Mouse (Mus musculus): ENCODE data around the gene Foxred2.

DNA sequence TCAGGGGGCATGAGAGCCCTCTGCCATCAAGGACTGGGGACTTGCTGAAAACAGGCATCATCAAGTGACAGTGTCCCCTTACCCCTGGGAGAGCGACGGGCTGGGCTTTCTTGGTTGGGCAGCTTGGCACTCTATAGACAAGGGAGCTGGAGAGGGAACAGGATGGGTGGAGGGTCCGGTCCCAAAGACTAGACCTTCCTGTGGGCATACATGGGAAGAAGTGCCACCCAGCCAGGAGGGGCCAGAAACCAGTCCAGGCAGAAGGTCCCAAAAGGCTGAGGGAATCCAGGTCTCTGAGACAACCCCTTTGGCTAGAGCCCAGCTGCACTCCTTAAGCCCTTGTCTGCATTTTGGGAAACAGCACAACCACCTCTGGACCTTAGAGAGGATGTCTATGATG, 42.0 kb downstream of the Foxred2 start:
- TF ChIP-seq CTCF (IDR thresholded peaks at IDR 0.05; ENCODE audit: extremely low read depth, insufficient read depth, insufficient read length, insufficient replicate concordance), result no peak
- no peak for TF ChIP-seq POLR2A (IDR thresholded peaks at IDR 0.05; ENCODE audit: low read depth, low read length)
